Mouse (Mus musculus): ENCODE data around the gene Nav1.

The Nav1 gene

GRCm38 (mm10) chr1:135583678-135584515, 23.2 kb downstream of the Nav1 start:
- no peak for DNase-seq (ENCODE audit: extremely low spot score, low read depth, low spot score)

GRCm38 (mm10) chr1:135583081-135583677, 23.9 kb downstream of the Nav1 start:
- no peak for DNase-seq (ENCODE audit: extremely low spot score, low read depth, low spot score)

GRCm38 (mm10) chr1:135581001-135581400, 26.1 kb downstream of the Nav1 start:
- DNase-seq (ENCODE audit: extremely low spot score, low read depth, low spot score), result no peak

GRCm38 (mm10) chr1:135579111-135579510, 28.0 kb downstream of the Nav1 start:
- peak; percentile 79 for DNase-seq (ENCODE audit: extremely low spot score, low read depth, low spot score)

GRCm38 (mm10) chr1:135577793-135578192, 29.3 kb downstream of the Nav1 start:
- DNase-seq (ENCODE audit: extremely low spot score, low read depth, low spot score), result no peak

GRCm38 (mm10) chr1:135575393-135575792, 31.7 kb downstream of the Nav1 start:
- DNase-seq (ENCODE audit: extremely low spot score, low read depth, low spot score), result no peak

- no peak for DNase-seq (ENCODE audit: extremely low spot score, low read depth, low spot score)
Measured at GRCm38 (mm10) chr1:135574451-135575208, 32.5 kb downstream of the Nav1 start.

- DNase-seq (ENCODE audit: extremely low spot score, low read depth, low spot score), result no peak
Measured at GRCm38 (mm10) chr1:135572139-135572892, 34.8 kb downstream of the Nav1 start.

GRCm38 (mm10) chr1:135568087-135568486, 39.0 kb downstream of the Nav1 start:
- DNase-seq (ENCODE audit: extremely low spot score, low read depth, low spot score), result no peak

GRCm38 (mm10) chr1:135566611-135567010, 40.5 kb downstream of the Nav1 start:
- no peak for DNase-seq (ENCODE audit: extremely low spot score, low read depth, low spot score)

- DNase-seq (ENCODE audit: extremely low spot score, low read depth, low spot score), result no peak
Measured at GRCm38 (mm10) chr1:135565775-135566174, 41.3 kb downstream of the Nav1 start.

- no peak for DNase-seq (ENCODE audit: extremely low spot score, low read depth, low spot score)
Measured at GRCm38 (mm10) chr1:135564660-135565519, 42.2 kb downstream of the Nav1 start.

GRCm38 (mm10) chr1:135563781-135564414, 43.2 kb downstream of the Nav1 start:
- DNase-seq (ENCODE audit: extremely low spot score, low read depth, low spot score), result no peak

GRCm38 (mm10) chr1:135562982-135563650, 44.0 kb downstream of the Nav1 start:
- no peak for DNase-seq (ENCODE audit: extremely low spot score, low read depth, low spot score)

GRCm38 (mm10) chr1:135562115-135562514, 45.0 kb downstream of the Nav1 start:
- DNase-seq (ENCODE audit: extremely low spot score, low read depth, low spot score), result no peak

GRCm38 (mm10) chr1:135561282-135561681, 45.8 kb downstream of the Nav1 start:
- no peak for DNase-seq (ENCODE audit: extremely low spot score, low read depth, low spot score)

GRCm38 (mm10) chr1:135557976-135558375, 49.1 kb downstream of the Nav1 start:
- no peak for DNase-seq (ENCODE audit: extremely low spot score, low read depth, low spot score)

GRCm38 (mm10) chr1:135555885-135556284, 51.2 kb downstream of the Nav1 start:
- DNase-seq (ENCODE audit: extremely low spot score, low read depth, low spot score), result no peak

- DNase-seq (ENCODE audit: extremely low spot score, low read depth, low spot score), result no peak
Measured at GRCm38 (mm10) chr1:135554632-135555260, 52.3 kb downstream of the Nav1 start.
